Mouse (Mus musculus) activated CD4-positive, CD25-positive, alpha-beta regulatory T cell, adult 9 weeks (primary cell): ENCODE measurements around the gene AU021092. TPM values are rescaled to one million over a fixed set of nuclear protein-coding genes. Genes with fewer than 3 reads are reported as not detected.

Experiments used
- polyA plus RNA-seq: library from polyadenylated mRNA; unstranded; fragments of 100-300 nt; shearing (Covaris generic); gene quantifications from one replicate; pipeline ENCODE4 v1.2.1, GENCODE M21; 2017

AU021092 gene
- polyA plus RNA-seq: 0.20 TPM

DNA sequence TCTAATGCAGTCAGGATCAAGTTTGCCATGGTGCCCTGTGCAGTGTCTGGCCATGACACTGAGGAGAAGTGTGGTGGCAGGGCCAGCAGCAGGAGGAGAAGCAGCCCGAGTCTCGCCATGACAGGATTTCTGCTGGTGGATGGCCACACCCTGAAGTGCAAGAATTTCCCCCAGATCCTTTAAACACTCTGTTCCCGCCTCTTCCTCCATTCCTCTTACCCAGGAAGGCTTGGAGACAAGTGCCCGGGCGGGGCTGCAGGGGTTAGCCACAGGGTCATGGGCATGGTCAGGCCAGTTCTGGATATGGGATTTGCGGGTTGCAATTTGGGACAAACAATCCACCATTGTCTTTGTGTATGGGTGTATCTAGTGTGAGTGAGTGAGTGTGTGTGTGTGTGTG, at the start of gene AU021092:
Gene AU021092 (minus strand): TSS at position 160 of the 400 bp plus-strand sequence.

DNA sequence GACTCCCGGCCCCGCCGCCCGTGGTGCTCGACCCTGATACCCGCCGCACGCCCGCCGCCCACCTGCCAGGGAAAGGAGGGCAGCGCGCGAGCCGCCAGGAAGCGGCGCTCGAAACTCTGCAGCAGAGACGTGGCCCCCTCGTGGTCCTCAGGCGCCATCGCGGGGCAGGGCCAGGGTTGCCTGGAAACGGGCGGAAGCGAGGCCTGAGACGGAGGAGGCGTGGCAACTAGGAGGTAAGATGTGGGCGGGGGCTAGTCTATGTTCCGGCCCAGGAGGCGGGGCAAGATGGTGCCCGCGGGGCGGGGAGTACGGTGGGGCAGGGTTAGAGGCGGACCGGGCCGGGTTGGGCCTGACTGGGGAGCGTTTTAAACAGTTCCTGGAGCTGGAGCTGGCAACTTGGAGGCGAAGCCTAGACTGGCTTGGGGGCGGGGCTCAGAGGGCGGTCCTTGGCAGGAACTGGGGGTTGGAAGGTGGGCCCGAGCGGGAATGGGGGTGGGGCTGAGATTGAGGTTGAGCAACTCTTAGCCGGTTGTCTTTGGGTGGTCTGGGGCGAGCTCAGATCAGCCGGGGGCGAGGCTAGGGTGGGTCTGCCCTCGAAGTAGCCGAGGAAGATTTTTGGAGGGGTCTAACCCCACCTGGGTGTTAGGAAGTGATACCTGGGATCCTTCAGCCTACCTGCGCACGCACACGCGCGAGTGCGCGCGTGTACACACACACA, 33.8 kb upstream of the AU021092 start, which contains the start of gene Eef2kmt:
Gene Eef2kmt (minus strand): TSS at position 205 of the 718 bp plus-strand sequence.

GRCm38 (mm10) chr16:5233418-5234313, 11.6 kb upstream of the AU021092 start, which contains the start of gene Alg1:
TSS of gene Alg1 (plus strand) at chr16:5233621.

GRCm38 (mm10) chr16:5203668-5204433, 18.2 kb downstream of the AU021092 start, which contains the start of gene Nagpa:
TSS of gene Nagpa (minus strand) at chr16:5204012.

Other genes starting within 250 kb of the AU021092 start
- gene Sept12, start 224.4 kb downstream of the AU021092 start, polyA plus RNA-seq: not detected
- not detected for gene Smim22, start 215.0 kb downstream of the AU021092 start, polyA plus RNA-seq
- 18.3 TPM for gene Rogdi, start 208.7 kb downstream of the AU021092 start, polyA plus RNA-seq
- gene Glyr1, start 172.4 kb downstream of the AU021092 start, polyA plus RNA-seq: 176 TPM
- gene Ubn1, start 172.2 kb downstream of the AU021092 start, polyA plus RNA-seq: 19.2 TPM
- gene Ppl, start 89.9 kb downstream of the AU021092 start, polyA plus RNA-seq: 0.20 TPM
- 0.05 TPM for gene Sec14l5, start 75.2 kb downstream of the AU021092 start, polyA plus RNA-seq
- gene Nagpa, start 18.3 kb downstream of the AU021092 start, polyA plus RNA-seq: 15.5 TPM
- 33.0 TPM for gene Alg1, start 11.3 kb upstream of the AU021092 start, polyA plus RNA-seq
- 47.9 TPM for gene Eef2kmt, start 33.7 kb upstream of the AU021092 start, polyA plus RNA-seq